Mouse (Mus musculus) limb, embryonic 15.5 days (tissue): Measurements from ENCODE around the gene Wdr62. TPM values are rescaled to one million over a fixed set of nuclear protein-coding genes. Genes with fewer than 3 reads are reported as not detected.

Experiments used
- ATAC-seq: fragments of 200-750 bp; cut with Nextera tagmentation; 2 replicates; pipeline ENCODE4 v1.8.0; 2017; ENCODE audit warnings: low read depth, moderate TSS enrichment; ENCODE audit not compliant: insufficient number of reproducible peaks, low FRiP score, low TSS enrichment
- H3K27ac ChIP-seq: fragments of 300-500 bp; sonication (generic); 2 replicates; pipeline ENCODE4 v1.5.1; 2015; ENCODE audit warnings: moderate library complexity, mild to moderate bottlenecking, inconsistent platforms
- H3K27me3 ChIP-seq: fragments of 300-500 bp; sonication (generic); 2 replicates; pipeline ENCODE4 v1.6.1; 2015; ENCODE audit warnings: inconsistent platforms
- H3K36me3 ChIP-seq: fragments of 300-500 bp; sonication (generic); 2 replicates; pipeline ENCODE4 v1.6.1; 2015; ENCODE audit warnings: inconsistent platforms
- H3K4me1 ChIP-seq: fragments of 300-500 bp; sonication (generic); 2 replicates; pipeline ENCODE4 v1.6.1; 2015; ENCODE audit warnings: inconsistent platforms
- H3K4me2 ChIP-seq: fragments of 300-500 bp; sonication (generic); 2 replicates; pipeline ENCODE4 v1.6.1; 2015; ENCODE audit warnings: mild to moderate bottlenecking, inconsistent platforms
- H3K4me3 ChIP-seq: fragments of 300-500 bp; sonication (generic); 2 replicates; pipeline ENCODE4 v1.5.1; 2015; ENCODE audit warnings: mild to moderate bottlenecking, inconsistent platforms
- H3K9ac ChIP-seq: fragments of 300-500 bp; sonication (generic); 2 replicates; pipeline ENCODE4 v1.6.1; 2015; ENCODE audit warnings: inconsistent platforms
- H3K9me3 ChIP-seq: fragments of 300-500 bp; sonication (generic); 2 replicates; pipeline ENCODE4 v1.6.1; 2016; ENCODE audit warnings: inconsistent platforms
- WGBS: fragments of 180-500 bp; shearing (Covaris S2); methylation state at CpG from one replicate; pipeline ENCODE4 v1.1.7; 2015; 5-methylcytosine and 5-hydroxymethylcytosine counted together
- polyA plus RNA-seq: library from polyadenylated mRNA; unstranded; fragments of >200 nt; fragmentation: Nextera tagmentation; extraction: Ambion mirVana; gene quantifications from 2 replicates; pipeline ENCODE4 v1.2.1, GENCODE M21; 2015

Gene Wdr62
- polyA plus RNA-seq, 1 experiment from 2014 or later = 6.2 TPM

GRCm38 (mm10) chr7:30198481-30198971 lies 81.7 kb downstream of the Wdr62 start, which contains the start of gene Capns1:
TSS of gene Capns1 (minus strand) at chr7:30198811.
- peak; percentile 41; the same call in 1 of the 2 replicates for ATAC-seq
- Histone ChIP-seq H3K4me2 (peak within 1 kb of the TSS; percentile 8; the same call in 1 of the 2 replicates), H3K36me3 (no peaks in the 10 kb centered on the region), H3K27me3 (no peaks in the 10 kb centered on the region), H3K27ac (peak within 1 kb of the TSS; percentile 27; the same call in 1 of the 2 replicates), H3K9ac (no peak within 1 kb of the TSS), H3K4me3 (peak within 1 kb of the TSS; percentile 7; the same call in 1 of the 2 replicates), H3K9me3 (no peaks in the 10 kb centered on the region), H3K4me1 (peaks cover 18% of the 10 kb centered on the region)
- WGBS = 8% methylated on average over 8 of the region's 8 CpGs

- H3K9me3 ChIP-seq = no peaks in the 10 kb centered on the region
- H3K4me2 ChIP-seq = no peak overlapping the region
- peaks cover 2% of the 10 kb centered on the region; the same call in 1 of the 2 replicates for H3K36me3 ChIP-seq
- WGBS = 60% methylated on average over 5 of the region's 5 CpGs
- no peak for ATAC-seq
- H3K27me3 ChIP-seq = no peaks in the 10 kb centered on the region
- H3K4me3 ChIP-seq = no peak overlapping the region
- H3K9ac ChIP-seq = no peak overlapping the region
- peaks cover 27% of the 10 kb centered on the region for H3K4me1 ChIP-seq
- peak overlapping the region; percentile 27; the same call in 1 of the 2 replicates for H3K27ac ChIP-seq
Measured at GRCm38 (mm10) chr7:30197592-30198129, 82.6 kb downstream of the Wdr62 start.

- Histone ChIP-seq H3K36me3 (peaks cover 17% of the 10 kb centered on the region), H3K4me1 (peaks cover 32% of the 10 kb centered on the region), H3K9me3 (no peaks in the 10 kb centered on the region), H3K9ac (no peak overlapping the region), H3K27me3 (no peaks in the 10 kb centered on the region), H3K4me2 (no peak overlapping the region), H3K4me3 (no peak overlapping the region), H3K27ac (no peak overlapping the region)
- ATAC-seq = no peak
- WGBS = 51% methylated on average over 6 of the region's 6 CpGs
Measured at GRCm38 (mm10) chr7:30196171-30196570, 84.0 kb downstream of the Wdr62 start.

DNA sequence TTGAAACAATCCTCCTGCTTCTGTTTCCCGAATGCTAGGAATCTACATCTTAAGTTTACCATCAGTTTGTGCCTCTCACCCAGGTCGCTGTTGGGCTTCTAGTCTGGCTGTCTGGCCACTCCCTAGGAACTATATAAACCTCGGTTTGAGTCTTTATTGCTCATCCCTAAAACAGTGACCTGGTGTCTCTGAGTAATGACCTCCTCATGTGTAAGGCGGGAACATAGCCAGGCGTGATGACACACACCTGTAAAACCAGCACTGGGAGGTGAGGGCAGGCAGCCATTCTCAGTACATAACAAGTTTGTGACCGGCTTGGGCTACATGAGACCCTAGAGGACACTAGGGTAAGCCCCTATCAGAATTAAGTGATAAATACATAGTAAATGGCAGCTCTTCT lies 84.8 kb downstream of the Wdr62 start:
- Histone ChIP-seq H3K4me1 (peaks cover 32% of the 10 kb centered on the region), H3K9me3 (no peaks in the 10 kb centered on the region), H3K36me3 (peaks cover 24% of the 10 kb centered on the region), H3K9ac (no peak overlapping the region), H3K4me3 (peak overlapping the region; percentile 81; the same call in 1 of the 2 replicates), H3K27ac (no peak overlapping the region), H3K4me2 (peak overlapping the region; percentile 64), H3K27me3 (no peaks in the 10 kb centered on the region)
- 53% methylated on average over 6 of the region's 6 CpGs for WGBS
- no peak for ATAC-seq

DNA sequence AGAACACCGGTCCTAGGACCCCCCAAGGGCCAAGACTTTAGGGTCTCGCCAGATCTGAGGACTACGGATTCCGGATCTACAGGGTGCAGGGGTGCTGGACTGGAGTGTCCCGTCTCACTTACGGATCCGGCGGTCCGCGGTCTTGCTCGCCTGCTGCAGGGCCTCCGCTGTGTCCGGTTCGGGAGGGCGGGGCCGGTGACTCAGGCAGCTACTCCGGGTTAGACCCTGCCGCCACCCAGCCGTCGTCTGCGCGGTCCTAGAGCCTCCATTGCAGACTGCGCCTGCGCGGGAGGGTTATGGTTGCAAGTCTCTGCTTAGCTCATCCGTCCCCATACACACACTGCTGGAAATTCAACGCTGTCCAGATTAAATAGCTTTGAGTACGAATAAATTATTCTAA lies 85.3 kb downstream of the Wdr62 start:
- Histone ChIP-seq H3K27ac (peak overlapping the region; percentile 93), H3K4me1 (peaks cover 32% of the 10 kb centered on the region), H3K4me3 (peak overlapping the region; percentile 81), H3K9ac (peak overlapping the region; percentile 77), H3K27me3 (no peaks in the 10 kb centered on the region), H3K4me2 (peak overlapping the region; percentile 64), H3K36me3 (peaks cover 30% of the 10 kb centered on the region), H3K9me3 (no peaks in the 10 kb centered on the region)
- ATAC-seq = peak; percentile 89
- under 1% methylated on average over 28 of the region's 28 CpGs for WGBS

- WGBS = under 1% methylated on average over 26 of the region's 26 CpGs
- peak overlapping the region; percentile 77 for H3K9ac ChIP-seq
- ATAC-seq = no peak
Measured at GRCm38 (mm10) chr7:30194101-30194831, 86.0 kb downstream of the Wdr62 start.

DNA sequence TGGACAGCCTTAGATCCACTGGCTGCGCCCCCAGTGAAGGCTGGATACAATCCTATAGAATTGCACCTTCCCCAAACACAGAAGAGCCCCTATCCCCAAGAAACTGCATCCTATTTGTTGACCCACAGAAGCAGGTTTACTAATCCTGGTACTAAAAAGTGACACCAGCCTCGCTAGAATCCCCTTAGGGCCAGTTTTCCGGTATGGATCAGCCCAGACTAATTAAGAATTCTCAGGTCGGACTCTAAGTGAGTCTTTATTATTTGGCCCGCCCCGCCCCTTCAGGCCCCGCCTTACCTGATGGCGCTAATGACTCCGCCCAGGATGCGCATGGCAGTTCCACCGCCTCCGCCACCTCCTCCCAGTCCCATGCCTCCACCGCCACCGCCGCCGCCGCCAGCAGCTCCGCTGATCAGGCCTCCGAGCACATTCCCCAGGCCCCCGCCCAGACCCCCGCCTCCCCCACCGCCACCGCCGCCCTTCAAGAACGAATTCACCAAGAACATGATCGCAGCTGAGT lies 86.6 kb downstream of the Wdr62 start:
- WGBS = under 1% methylated on average over 26 of the region's 26 CpGs
- peaks cover 32% of the 10 kb centered on the region for H3K4me1 ChIP-seq

More at GRCm38 (mm10) chr7:30194101-30194831, 86.0 kb downstream of the Wdr62 start:
- Histone ChIP-seq H3K9me3 (no peaks in the 10 kb centered on the region), H3K27ac (peak overlapping the region; percentile 93), H3K4me1 (peaks cover 32% of the 10 kb centered on the region), H3K4me2 (peak overlapping the region; percentile 64), H3K27me3 (no peaks in the 10 kb centered on the region), H3K4me3 (peak overlapping the region; percentile 81), H3K36me3 (peaks cover 32% of the 10 kb centered on the region)

GRCm38 (mm10) chr7:30193013-30193412 lies 87.2 kb downstream of the Wdr62 start:
- no peaks in the 10 kb centered on the region for H3K27me3 ChIP-seq
- H3K4me3 ChIP-seq = peak overlapping the region; percentile 81
- H3K9me3 ChIP-seq = no peaks in the 10 kb centered on the region
- H3K27ac ChIP-seq = peak overlapping the region; percentile 93
- WGBS = 23% methylated on average over 9 of the region's 9 CpGs
- H3K4me1 ChIP-seq = peaks cover 28% of the 10 kb centered on the region
- peak overlapping the region; percentile 64 for H3K4me2 ChIP-seq
- H3K9ac ChIP-seq = 0 out of 2 replicates have a peak overlapping the region, but pooled peaks have one; percentile 20
- no peak for ATAC-seq
- H3K36me3 ChIP-seq = peaks cover 44% of the 10 kb centered on the region

More for the DNA sequence above, 86.6 kb downstream of the Wdr62 start:
- Histone ChIP-seq H3K4me3 (peak overlapping the region; percentile 81), H3K27me3 (no peaks in the 10 kb centered on the region), H3K27ac (peak overlapping the region; percentile 93), H3K36me3 (peaks cover 38% of the 10 kb centered on the region), H3K9me3 (no peaks in the 10 kb centered on the region), H3K4me2 (peak overlapping the region; percentile 64), H3K9ac (peak overlapping the region; percentile 20)
- ATAC-seq = no peak

DNA sequence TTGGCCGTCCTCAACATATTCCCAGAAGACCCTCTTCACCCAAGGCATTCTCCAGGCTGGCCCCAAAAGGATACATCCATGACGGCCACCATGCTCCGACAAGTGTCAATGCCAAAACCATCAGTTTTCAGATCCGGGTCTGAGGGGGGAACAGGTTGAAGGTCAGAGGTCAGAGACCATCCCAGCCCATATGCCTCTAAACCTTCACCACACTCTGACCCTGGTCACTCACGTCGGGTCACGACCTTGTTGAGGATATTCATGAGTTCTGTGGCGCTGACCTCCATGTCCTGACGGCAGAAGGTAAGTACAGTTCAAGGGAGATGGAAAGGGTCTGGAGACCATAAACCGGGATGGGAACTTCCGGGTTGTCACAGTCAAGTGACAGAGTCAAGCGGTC lies 88.1 kb downstream of the Wdr62 start:
- Histone ChIP-seq H3K4me2 (no peak overlapping the region), H3K36me3 (peaks cover 53% of the 10 kb centered on the region)
- 89% methylated on average over 12 of the region's 12 CpGs for WGBS

More for the DNA sequence above, 88.1 kb downstream of the Wdr62 start:
- no peak overlapping the region for H3K4me3 ChIP-seq
- H3K9me3 ChIP-seq = no peaks in the 10 kb centered on the region
- H3K27ac ChIP-seq = no peak overlapping the region
- H3K27me3 ChIP-seq = no peaks in the 10 kb centered on the region
- no peak for ATAC-seq
- H3K4me1 ChIP-seq = peaks cover 23% of the 10 kb centered on the region
- no peak overlapping the region for H3K9ac ChIP-seq
